Mouse (Mus musculus): ENCODE data around the gene Nfia.

Nfia gene

DNA sequence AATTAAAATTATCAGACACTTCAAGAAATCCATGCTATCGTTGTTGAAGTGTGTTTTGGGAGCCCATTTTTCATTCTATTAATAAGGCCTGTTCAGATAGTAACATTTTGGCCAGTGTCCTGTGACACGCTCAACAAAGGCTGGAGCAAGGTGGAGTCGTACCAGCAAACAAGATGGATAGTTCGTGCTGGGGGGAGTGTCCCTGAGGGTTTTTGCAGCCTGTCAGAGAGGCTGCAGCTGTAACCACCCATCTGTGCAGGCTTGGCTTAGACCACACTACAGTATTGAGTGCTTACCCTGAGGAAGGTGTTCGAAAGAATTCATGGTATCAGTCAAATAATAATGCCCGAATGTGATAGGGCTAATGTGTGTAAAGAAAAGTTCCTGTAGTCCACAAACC is 139.6 kb downstream of the Nfia start:
- DNase-seq (ENCODE audit: low read depth), result no peak

DNA sequence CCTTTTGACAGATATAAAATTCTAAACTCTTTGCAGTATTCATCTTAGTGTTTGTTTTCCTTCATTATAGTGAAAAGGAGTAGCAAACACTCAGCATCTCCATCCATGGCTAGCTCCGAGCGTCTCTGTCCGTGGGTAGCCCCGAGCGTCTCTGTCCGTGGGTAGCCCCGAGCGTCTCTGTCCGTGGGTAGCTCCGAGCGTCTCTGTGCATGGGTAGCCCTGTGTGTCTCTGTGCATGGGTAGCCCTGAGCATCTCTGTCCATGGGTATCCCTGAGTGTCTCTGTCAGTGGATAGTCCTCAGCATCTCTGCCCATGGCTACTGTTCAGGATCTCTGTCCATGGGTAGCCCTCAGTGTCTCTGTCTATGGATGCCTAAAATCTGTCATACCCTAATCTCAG is 140.0 kb downstream of the Nfia start:
- no peak for DNase-seq (ENCODE audit: low read depth)

DNA sequence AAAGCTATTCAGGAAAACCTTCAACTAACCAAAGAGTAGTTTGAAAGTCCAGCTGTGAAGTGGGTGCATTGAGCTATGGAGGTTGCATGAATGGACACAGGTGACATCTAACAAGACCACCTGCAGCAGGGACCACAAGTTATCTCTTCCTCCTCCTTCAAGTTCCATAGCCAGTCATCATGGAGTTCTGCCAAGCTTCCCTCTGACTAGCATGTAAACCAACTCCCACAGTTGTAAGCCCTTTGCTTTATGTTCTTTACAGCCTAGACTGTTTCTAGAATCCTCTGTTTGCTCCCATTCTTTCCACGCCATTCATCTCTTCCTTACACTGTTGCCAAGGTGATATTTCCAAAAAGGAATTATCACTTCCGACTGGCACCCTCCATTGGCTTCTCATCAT is 141.8 kb downstream of the Nfia start:
- peak; percentile 39 for DNase-seq (ENCODE audit: low read depth)

DNA sequence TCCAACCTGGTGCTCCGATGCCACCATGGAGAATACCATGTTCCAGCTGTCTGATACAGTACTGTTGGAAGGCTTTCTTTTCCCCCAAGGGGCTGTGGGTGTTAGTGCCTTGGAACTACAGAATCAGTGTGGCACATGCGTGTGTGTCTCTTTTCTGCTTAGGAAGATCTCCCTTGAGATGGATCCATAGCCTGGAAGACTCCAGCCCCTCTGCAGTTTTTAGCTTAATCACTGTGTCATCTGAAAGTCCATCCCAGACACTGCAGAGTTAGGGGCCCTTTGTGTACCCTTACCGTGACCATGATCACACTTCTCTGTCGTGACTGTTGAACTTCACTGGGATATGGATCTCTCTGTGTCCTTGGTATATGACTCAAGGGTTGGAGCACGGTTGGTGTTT is 142.2 kb downstream of the Nfia start:
- DNase-seq (ENCODE audit: low read depth), result no peak

DNA sequence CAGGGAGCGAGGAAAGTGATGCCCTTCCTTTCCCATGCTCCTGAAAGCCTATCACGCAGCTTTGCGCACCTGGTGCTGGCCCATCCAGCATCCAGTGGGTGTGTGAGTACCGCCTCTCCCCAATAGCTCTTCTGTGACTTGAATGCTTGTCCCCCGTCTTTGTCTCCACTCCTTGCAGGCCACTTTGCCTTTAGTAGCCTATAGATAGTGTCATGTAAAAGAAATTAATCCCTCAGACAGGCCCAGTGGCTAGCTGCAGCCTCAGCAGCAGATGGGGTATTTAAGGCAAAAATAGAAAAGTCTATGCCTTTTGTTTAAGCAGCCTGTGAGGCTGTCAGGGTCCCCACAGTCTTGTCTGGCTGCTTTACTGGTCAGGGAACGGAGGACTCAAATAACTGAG is 145.0 kb downstream of the Nfia start:
- no peak for DNase-seq (ENCODE audit: low read depth)

DNA sequence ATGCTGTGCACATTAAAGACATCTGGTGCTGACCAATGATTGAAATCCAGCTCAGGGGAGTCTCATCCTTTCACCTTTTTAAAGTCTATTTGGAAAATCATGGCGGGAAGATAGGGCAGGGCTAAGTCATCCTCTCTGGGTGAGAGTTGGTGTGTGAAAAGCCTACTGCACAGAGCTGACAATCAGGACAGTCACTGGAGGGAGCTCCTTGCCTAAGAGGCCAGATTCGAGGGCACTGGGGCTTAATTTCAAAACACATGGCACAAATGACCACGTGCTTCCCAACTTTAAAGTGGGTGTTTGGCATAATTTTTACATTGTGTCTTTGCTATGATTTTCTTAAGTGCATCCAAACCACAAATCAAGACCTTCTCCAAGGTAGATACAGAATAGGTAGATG is 146.1 kb downstream of the Nfia start:
- DNase-seq (ENCODE audit: low read depth), result no peak

DNA sequence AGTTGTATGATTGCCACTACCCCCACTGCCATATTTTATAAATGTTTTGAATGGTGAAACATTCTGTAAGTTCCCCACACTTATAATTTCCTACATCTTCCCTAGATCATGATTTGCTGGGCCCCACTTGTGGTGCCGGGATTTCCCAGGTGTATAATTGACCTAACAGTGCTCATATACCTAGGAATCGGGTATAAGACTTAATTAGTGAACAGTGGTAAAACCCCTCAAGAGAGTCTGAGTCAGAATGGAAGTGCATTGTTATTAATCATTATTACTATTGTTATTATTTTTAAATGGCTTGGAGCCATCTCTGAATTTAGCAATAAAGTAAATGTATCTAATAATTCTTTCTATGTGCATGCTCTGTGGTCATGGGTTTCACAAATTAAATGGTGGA is 147.2 kb downstream of the Nfia start:
- DNase-seq (ENCODE audit: low read depth), result no peak

DNA sequence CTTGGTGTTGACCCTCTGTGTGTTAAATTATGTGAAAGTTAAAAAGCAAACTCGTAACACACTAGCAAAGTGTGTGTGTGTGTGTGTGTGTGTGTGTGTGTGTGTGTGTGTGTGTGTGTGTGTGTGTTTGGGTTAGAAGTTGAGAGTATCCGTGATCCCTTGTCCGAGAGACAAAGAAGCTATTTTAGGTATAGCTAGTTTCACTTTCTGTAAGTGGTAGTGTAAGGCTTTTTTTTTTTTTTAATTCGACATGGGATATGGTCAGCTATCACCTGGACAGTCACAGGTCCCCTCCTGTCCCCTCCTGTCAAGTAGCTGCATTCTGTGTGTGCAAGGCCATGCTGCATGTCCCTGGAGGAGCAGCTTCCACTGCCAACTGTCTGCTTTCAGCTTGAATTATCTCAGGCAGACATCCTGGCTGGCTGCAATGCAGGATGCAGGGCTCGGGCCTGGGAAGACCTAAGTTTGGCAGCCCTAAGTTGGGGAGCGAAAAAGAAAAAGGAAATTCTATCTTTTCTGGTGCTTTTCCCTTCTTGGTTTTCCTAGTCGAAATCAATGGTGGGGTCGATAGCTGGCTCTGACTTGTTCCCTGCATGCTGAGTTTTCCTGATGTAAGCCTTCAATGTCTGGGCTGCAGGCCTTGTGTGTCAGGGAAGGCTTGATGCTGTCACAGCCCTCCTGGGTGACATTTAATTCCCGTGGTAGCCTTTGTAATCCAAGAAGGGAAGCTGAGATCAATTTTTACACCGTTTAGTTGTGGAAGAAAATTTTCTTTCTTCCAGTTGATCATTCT is 147.9 kb downstream of the Nfia start:
- DNase-seq (ENCODE audit: low read depth), result peak; percentile 19

DNA sequence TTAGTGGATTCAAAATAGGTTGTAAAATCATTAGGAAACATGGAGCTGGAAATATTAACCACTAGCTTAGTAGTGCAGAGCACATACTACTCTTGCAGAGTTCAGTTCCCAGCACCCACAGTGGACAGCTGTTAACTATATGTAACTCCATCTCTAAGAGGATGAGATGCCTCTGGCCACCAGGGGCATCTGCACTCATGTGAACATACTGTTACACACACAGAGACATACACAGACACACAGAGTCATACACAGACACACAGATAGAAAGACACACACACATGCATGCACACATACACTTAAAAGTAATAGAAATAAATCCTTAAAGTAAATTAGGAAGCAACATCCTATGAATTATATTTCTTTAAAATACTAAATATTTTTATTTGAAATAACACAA is 149.1 kb downstream of the Nfia start:
- DNase-seq (ENCODE audit: low read depth), result no peak

DNA sequence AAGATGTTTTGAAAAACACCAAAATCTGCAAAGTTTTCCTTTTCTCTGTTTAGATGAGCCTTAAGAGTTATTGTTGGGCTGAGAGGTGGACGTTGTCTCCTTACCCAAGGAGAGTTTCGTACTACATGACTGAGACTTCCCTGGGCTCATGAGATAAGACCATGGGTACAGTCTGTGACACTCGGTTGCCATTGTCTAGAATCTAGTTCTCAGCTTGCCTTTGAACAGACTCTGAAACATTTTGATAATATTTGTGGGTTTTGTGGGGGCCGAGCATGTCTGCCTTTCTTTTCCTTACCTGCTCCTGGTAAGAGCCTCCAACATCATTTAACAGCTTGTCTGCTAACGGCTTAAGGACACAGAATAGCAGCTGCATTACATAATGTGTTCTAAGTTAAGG is 150.7 kb downstream of the Nfia start:
- DNase-seq (ENCODE audit: low read depth), result no peak

DNA sequence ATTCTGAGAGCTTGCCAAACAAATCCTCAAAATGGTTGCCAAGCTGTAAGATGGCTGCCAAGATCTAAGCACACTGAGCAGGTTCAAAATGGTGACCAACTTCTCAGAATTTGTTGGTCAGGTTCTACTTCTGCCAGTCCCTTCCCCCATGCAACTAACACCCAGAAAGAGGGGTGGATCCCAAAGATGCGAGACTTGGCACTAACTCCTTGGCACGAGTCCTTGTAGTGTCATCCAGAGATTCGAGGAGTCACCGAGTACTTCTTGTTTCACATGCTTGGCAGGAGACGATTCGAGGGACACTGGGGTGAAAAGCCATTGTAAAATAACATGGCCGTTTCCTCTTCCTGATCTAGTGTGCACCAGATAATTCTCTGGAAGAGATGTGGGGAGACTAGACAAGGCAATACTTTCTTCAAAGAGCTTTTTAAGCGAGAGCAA is 151.4 kb downstream of the Nfia start:
- DNase-seq (ENCODE audit: low read depth), result peak; percentile 27

DNA sequence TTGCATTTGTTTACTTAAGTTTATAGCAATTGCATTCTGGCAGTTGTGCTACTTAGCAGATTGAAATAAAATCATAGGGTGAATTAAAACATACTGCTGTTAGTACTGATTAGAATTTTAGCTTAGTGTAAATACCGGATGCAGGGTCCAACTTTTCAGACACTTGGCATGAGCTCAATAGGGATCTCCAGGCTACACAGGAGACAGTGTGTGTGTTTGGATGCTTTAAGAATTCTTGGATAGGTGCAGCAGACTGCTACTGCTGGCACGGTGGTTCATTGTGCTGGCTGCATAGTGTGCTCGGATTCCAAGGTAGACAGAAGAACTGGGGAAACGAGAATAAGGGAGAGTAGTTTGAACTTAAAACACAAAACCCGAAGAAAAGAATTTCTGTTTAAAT is 151.9 kb downstream of the Nfia start:
- no peak for DNase-seq (ENCODE audit: low read depth)

DNA sequence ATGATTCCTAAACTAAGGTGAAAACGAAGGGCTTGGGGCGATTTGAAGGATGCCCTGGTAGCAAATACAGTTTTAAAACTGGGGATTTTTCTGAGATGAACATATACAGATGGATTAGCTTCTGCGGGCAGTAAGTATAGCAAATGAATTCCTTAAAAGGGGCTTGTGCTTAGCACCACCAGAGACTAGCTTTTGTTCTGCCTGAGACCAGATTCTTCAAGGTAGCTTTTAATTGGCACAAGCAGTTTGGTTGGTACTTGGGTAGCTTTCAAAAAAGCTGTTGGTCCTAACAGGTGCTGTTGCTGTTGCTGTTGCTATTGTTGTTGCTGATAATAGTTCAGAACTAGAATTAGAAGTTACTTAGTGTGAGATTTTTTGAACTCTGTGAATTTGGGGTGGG is 152.3 kb downstream of the Nfia start:
- no peak for DNase-seq (ENCODE audit: low read depth)

DNA sequence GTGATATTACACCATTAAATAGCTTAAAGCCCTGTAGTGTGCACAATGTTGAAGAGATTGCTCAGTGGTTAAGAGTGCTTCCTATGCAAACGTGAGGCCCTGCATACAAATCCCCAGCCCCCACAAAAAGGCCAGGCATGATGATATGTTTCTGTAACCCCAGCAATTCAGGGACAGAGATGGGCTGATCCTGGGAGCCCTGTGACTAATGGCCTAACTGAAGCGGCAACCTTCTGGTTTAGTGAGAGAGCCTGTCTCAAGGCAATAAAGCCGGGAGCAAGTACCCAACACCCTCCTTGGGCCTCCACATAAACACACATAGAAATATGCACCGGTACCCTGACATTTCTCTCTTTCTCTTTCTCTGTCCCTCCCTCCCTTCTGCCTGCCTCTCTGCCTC is 153.1 kb downstream of the Nfia start:
- no peak for DNase-seq (ENCODE audit: low read depth)

DNA sequence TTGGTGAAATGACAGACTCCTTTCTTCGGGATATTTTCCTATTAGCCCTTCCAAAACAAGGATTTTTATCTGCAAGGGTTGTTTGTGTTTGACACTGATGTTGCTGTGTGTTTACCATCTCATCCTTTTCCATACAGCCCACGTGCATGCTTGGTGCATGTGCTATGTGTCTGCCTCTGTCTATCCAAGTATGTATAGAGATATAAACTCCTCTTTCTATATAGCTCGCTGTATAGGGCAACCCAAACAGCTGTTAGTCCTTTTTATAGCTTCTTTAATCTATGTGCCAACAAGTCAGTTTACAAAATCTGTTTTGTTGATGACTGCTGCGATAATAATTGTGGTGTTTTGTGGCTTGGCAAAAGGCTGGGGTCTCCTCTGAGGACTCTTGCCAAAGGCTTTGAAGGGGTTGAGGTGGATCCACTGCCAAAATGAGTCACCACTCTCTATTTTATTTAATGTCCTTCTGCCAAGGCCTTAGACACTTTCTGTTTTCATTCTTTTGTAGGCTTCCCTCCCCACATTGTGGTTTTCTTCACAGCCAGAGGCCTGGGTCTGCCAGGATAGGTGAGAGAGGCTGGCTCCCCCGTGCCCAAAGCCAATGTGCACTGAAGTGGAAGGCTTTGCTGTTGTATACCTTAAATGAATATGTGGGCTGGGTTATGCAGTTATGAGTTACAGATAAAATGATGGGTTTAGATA is 154.2 kb downstream of the Nfia start:
- peak; percentile 88 for DNase-seq (ENCODE audit: low read depth)

DNA sequence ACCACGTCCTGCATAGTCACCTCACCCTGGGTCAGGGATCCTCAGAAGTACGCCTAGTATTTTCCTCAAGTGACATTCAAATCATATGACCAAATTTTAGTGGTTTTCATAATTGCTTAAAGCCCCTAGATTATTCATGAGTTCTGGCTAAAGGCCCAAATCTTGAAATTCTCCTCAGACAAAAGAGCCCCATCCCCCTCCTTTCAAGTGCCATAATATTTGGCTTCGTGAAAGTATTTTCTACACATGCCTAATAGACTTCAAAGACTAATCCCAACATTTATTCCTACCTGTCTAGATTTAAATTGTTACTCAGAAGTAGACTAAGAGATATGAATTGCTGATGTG is 154.7 kb downstream of the Nfia start:
- no peak for DNase-seq (ENCODE audit: low read depth)

DNA sequence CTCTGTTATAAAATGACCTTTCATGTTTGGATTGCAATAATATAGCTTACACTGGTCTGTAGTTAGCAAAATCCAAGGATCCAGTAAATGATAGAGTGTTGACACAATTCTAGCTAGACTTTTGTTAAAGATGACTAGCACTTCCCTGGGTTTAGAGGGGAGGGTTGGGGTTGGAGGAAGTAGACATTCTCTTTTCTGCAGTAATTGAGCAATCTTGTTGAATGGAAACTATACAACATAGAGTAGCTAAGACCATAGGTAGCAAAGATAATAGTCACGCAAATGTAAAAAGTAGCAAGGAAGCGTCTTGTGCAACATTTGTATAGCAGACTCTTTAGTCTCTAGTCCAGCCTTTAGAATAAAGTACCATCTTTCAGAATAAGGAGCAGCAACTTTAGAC is 163.8 kb downstream of the Nfia start:
- no peak for DNase-seq (ENCODE audit: low read depth)

DNA sequence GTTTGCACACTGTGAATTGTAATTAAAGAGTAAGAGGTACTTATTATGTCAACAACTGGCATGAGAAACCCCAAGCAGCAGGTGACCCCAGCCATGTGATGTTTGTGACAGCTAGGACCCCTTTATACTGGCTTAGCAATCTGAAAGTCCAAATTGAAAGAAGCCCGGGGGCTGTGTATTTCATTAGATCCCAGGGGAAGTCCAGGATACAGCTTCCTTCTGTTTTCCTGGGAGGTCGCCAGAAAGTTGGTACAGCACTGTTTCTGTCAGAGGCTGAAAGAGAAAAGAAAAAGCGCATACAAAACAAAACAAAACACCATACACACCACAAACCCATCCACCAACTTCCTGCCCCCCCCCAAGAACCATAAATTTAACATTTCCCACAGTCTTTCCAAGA is 164.4 kb downstream of the Nfia start:
- peak; percentile 11 for DNase-seq (ENCODE audit: low read depth)

DNA sequence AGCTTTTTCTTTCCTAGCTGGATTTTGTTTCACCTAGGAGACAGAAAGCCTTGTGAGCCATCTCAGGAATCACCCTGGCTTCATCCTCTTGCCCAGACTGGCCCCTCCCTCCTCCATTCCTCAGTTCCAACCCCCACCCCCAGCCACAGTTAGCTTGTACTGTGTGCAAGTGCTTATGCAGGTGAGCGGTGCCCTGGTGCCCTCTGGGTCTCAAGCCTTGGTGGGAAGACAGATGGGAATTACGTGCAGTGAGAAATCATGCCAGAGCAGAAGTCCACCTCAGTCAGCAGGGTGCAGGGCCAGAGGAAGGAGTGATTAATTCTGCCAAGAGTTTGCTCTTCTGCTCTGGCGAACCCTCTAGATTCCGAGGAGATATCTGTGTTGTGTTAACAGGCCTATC is 167.0 kb downstream of the Nfia start:
- DNase-seq (ENCODE audit: low read depth), result no peak

DNA sequence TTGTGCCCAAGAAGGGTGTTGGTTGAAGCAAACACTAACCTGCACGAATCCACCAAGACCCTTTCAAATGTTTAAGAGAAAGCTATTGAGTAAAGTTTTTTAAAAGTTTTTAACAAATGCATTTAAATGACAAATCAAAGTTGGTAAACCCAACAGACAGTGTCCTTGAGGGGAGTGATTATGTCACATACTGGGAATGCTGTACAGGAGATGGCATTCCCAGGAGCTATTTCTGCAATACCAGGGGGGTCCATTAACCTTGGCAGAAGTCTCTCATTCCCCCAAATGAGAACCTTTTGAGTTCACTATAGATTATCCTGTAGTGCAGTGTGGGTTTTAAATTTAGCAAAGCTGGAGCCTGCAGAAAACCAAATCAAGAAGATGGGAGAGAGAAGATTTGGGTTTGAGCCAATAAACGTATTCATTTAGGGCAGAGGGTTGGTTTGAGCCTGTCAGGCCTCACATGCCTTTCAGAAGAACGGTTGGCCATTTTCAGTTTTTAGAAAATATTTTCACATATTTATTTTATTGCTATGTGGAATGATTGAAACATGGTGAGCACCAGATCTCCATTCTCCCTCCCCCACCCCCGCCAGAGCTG is 167.5 kb downstream of the Nfia start:
- no peak for DNase-seq (ENCODE audit: low read depth)

DNA sequence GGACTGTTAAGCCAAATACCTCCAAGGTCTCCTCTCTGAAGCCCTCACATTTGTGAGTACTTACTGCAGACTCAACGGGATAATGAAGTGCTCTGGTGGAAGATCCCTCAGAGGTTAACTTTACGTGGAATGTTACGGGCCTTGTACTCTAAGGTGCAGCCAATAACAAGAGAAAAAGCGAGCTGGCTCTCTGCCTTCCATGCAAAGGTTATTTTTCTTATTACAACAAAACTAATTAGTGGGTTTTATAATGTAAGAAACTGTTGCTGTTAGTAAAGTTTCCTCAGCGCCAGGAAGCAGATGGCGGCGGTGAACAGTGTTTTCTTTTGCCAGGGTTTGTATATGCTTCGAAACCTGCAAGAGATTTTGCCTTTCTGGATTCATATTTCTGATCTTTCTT is 169.1 kb downstream of the Nfia start:
- DNase-seq (ENCODE audit: low read depth), result no peak

DNA sequence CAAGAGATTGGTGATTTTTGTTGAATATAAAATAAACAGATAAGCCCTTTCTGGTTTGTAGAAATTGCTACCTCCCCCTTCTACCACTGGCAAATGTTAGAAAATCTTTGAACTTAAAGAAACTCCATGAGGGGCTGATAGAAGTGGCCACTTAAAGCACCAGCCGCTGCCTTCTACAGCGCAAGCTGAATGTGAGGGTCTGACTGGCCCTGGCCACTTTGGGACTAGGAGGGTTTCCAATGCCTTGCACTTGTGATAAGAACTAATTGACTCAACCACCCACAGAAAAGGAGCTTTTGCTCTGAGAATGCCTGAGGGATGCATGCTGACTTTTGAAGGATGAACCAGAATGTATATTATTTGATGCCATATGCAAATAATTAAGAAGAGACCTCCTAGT is 171.8 kb downstream of the Nfia start:
- DNase-seq (ENCODE audit: low read depth), result no peak

DNA sequence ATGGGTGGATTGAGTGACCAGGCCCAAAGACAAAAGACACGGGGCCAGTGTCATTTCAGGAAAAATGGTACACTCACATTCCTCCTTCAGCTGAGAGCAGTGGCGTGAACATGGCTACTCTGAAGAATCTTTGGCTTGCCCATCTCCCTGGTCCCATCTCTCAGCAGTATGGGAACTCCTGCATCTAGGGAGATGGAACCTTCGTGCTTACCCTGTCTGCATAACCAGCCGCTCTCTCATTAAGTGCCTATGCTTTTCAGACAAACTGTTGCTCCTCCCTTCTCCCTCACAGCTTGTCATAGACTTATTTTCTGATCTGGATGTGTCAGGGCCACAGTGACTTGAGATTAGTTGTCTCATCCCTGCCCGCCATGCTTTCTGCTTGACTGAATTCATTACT is 174.9 kb downstream of the Nfia start:
- DNase-seq (ENCODE audit: low read depth), result no peak

DNA sequence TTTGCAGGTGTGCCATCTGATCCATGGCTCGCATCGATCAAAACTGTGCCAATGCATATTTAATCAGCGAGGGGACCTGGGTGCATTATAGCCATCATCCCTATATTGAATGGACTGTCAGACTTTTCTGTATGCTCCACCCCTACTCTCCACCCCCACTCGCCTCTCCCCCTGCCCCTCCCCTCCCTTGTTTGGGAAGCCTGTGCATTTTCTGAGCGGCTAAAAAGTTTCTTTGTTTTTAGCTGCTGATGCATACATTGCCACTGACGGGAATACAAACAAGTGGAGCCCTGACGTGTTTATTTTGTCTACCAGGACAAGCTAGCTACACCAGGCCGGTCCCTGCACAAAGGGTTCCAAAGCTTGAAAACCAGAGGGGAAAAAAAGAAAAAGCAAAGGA is 175.7 kb downstream of the Nfia start:
- no peak for DNase-seq (ENCODE audit: low read depth)
